Mouse (Mus musculus): ENCODE measurements at regions not wholly inside any gene's neighbourhood (a gene's known extent, or its start where the extent isn't known, plus 50 kb on each side); places are given as distances from the start of the nearest gene placed in this dataset.
A peak's percentile ranks its signal among the peaks of the same experiment; 100 is the strongest.

GRCm38 (mm10) chr10:111741301-111741945 is 231.0 kb upstream of the Krr1 start:
- DNase-seq (ENCODE audit: low spot score in 2 of 2): no peak

- no peak for DNase-seq (ENCODE audit: low spot score in 2 of 2)
These were observed 229.2 kb upstream of the Krr1 start for GRCm38 (mm10) chr10:111743291-111743690.

GRCm38 (mm10) chr10:111745116-111745515 is 227.3 kb upstream of the Krr1 start:
- no peak for DNase-seq (ENCODE audit: low spot score in 2 of 2)

GRCm38 (mm10) chr10:111746067-111746878 is 226.2 kb upstream of the Krr1 start:
- DNase-seq (ENCODE audit: low spot score in 2 of 2): no peak

GRCm38 (mm10) chr10:111746879-111747477 is 225.5 kb upstream of the Krr1 start:
- no peak for DNase-seq (ENCODE audit: low spot score in 2 of 2)

GRCm38 (mm10) chr10:111748482-111748881 is 224.0 kb upstream of the Krr1 start:
- DNase-seq (ENCODE audit: low spot score in 2 of 2): no peak

- no peak for DNase-seq (ENCODE audit: low spot score in 2 of 2)
These were observed 218.8 kb upstream of the Krr1 start for GRCm38 (mm10) chr10:111753646-111754045.

GRCm38 (mm10) chr10:111755964-111756363 is 216.5 kb upstream of the Krr1 start:
- no peak for DNase-seq (ENCODE audit: low spot score in 2 of 2)

DNA sequence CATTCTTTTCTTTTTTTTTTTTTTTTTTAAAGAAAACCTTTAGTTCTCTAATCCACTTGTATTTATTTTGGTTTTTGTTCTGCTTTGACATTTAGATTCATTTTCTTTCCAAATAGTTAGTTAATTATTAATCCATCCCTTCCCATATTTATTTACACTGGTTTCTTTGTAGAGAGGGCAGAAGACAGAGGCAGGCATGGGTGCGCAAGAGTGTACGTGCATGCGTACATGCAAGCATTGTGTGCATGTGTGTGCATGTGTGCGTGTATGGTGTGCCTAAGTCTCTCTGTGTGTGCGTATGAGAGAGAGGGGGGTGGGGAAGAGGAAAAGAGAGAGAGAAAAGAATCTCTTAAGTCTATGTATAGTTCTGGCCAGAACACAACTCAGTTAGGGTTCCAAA is 215.9 kb upstream of the Krr1 start:
- no peak for DNase-seq (ENCODE audit: low spot score in 2 of 2)

DNA sequence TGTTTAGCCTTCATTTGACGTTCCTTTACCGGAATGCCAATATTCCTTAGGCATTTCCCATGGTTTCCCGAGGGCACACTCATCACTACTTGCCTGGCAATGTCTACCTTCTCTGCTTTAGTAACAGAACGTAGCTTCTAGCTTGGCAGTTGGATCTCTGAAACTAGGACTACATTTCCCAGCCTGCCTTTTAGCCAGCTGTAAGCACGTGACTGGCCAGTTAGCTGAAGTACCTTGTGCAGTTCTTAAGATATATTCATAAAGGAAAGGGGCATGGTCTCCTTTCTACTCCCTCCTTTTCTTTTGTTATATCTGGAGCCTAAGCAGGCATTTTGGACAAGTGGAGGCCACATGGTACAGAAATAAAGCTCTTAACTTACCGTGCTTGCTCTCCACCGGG is 214.8 kb upstream of the Krr1 start:
- DNase-seq (ENCODE audit: low spot score in 2 of 2): no peak

GRCm38 (mm10) chr10:111759505-111759904 is 213.0 kb upstream of the Krr1 start:
- DNase-seq (ENCODE audit: low spot score in 2 of 2): no peak

- DNase-seq (ENCODE audit: low spot score in 2 of 2): no peak
These were observed 209.5 kb upstream of the Krr1 start for GRCm38 (mm10) chr10:111762751-111763528.

DNA sequence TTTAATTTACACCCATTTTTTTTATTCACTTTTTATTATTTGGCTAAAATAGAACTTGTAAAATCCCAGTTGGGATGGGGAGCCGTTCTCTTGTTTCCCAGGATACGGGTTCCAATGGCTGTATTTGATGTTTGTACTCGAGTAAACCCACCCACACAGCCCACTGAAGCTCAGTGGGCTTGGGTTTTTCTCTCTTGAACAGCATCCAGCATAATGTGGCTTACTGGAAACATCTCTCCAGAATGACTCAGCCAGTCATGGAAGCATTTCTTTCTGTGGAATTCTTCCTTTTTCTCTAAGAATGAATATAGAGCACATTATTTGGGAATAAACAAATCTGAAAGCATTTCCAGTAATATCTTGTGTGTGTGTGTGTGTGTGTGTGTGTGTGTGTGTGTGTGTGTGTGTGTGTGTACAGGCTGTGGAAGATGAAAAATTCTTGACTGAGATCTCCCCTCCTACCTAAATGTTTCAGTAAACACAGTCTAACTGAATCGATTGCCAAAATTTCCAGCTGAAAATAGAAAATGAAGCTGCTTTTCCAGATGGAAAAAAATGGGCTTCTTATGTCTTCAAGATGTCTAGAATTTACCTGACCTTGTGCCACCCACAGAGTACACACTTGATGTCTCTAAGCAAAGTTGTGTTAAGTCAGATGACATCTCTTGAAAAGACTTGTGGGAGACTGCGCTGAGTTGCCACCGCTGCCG is 205.3 kb upstream of the Krr1 start:
- DNase-seq (ENCODE audit: low spot score in 2 of 2): no peak

DNA sequence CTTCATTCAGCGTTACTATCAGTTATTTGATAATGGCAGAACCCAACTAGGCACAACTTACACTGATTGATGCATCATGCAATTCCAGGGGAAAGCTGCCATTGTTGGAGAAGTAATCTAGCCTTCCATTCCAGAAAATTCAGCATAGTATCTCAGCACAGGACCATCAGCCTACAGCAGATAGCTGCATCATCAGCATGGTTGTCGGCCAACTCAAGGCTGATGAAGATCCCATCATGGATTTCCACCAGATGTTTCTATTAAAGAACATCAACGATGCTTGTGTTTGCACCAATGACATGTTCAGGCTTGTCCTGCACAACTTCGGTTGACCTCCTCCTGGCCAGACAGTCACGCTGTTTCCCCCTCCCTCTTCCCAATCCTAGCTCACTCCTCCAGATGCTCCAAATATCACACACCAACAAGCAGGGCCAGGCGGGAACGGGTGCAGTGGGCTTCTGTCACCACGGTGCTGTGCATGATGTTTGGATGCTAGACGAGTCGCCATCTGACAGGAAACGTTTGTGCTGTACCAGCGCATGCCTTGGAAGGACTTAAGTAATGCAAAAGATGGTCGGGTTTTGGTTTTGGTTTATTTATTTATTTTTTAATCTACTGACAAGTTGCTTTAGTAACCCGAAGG is 204.5 kb upstream of the Krr1 start:
- DNase-seq (ENCODE audit: low spot score in 2 of 2): no peak

DNA sequence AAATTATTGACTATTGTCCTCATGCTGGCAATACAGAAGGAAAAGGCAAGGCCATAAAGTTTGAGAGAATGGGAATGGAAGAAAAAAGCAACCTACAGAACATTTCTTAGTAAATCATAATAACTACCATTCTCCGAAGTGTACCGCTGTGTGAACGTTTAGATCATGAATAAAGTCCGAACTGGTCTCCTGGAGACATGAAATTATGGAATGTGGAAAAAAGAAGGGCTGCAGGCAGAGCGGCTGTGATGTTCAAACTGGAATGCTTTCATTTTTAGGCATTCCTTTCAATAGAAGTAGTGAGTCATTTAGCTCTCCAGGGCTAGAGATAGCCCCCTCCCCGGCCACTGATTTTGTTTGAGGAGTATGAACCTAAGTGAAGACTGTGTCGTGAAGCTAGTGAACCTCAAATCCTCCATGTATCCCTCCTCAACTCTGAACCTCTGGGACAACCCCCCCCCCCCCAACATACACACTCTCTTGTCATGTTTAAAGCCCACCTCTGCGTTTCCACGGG is 202.9 kb upstream of the Krr1 start:
- no peak for DNase-seq (ENCODE audit: low spot score in 2 of 2)

GRCm38 (mm10) chr10:111770027-111770426 is 202.4 kb upstream of the Krr1 start:
- no peak for DNase-seq (ENCODE audit: low spot score in 2 of 2)

DNA sequence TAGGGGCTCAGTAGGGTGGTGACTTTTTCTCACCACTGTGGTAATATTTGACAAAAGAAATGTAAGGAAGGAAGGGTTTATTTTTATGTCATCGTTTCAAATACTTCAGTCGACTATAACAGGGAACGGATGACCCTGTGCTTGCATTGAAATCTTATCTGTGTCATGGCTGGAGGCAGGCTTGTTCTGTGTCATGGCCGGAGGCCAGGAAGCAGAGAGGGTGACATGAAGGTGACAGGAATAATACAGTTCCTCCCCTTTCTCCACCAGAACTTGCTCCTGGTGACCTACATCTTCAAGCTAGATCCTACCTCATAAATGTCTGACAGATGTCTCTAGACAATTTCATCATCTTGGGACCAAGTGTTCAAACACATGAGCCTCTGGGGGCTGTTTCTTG is 201.5 kb upstream of the Krr1 start:
- peak in 1 of 2 experiments; percentile 23 for DNase-seq (ENCODE audit: low spot score in 2 of 2)

GRCm38 (mm10) chr10:111777559-111777958 is 194.9 kb upstream of the Krr1 start:
- no peak for DNase-seq (ENCODE audit: low spot score in 2 of 2)

- peak in 1 of 2 experiments; percentile 37 for DNase-seq (ENCODE audit: low spot score in 2 of 2)
These were observed 194.4 kb upstream of the Krr1 start for GRCm38 (mm10) chr10:111778111-111778510.

GRCm38 (mm10) chr10:111779956-111780355 is 192.5 kb upstream of the Krr1 start:
- DNase-seq (ENCODE audit: low spot score in 2 of 2): no peak

Data from heart, adult 9 months (tissue).